Mouse (Mus musculus) hindbrain, embryonic 12.5 days (tissue): ENCODE results near the gene A4gnt. TPM values are rescaled to one million over a fixed set of nuclear protein-coding genes. Genes with fewer than 3 reads are reported as not detected.

ENCODE experiments used
- ATAC-seq: fragments of 200-750 bp; cut with Nextera tagmentation; 2 replicates; pipeline ENCODE4 v1.8.0; 2017; ENCODE audit warnings: moderate TSS enrichment; ENCODE audit not compliant: low FRiP score
- H3K27ac ChIP-seq: fragments of 300-500 bp; sonication (generic); 2 replicates; pipeline ENCODE4 v1.5.1; 2016; ENCODE audit warnings: mild to moderate bottlenecking
- H3K27me3 ChIP-seq: fragments of 300-500 bp; sonication (generic); 2 replicates; pipeline ENCODE4 v1.6.1; 2016; ENCODE audit warnings: mild to moderate bottlenecking
- H3K36me3 ChIP-seq: fragments of 300-500 bp; sonication (generic); 2 replicates; pipeline ENCODE4 v1.6.1; 2016; ENCODE audit warnings: mild to moderate bottlenecking
- H3K4me1 ChIP-seq: fragments of 300-500 bp; sonication (generic); 2 replicates; pipeline ENCODE4 v1.6.1; 2016
- H3K4me2 ChIP-seq: fragments of 300-500 bp; sonication (generic); replicated peaks from 2 replicates; pipeline ENCODE4 v1.6.1; 2016; ENCODE audit warnings: mild to moderate bottlenecking
- H3K4me3 ChIP-seq: fragments of 300-500 bp; sonication (generic); 2 replicates; pipeline ENCODE4 v1.5.1; 2016; ENCODE audit warnings: mild to moderate bottlenecking
- H3K9ac ChIP-seq: fragments of 300-500 bp; sonication (generic); 2 replicates; pipeline ENCODE4 v1.6.1; 2016; ENCODE audit warnings: mild to moderate bottlenecking, moderate library complexity
- H3K9me3 ChIP-seq: fragments of 300-500 bp; sonication (generic); replicated peaks from 2 replicates; pipeline ENCODE4 v1.6.1; 2016; ENCODE audit warnings: mild to moderate bottlenecking
- WGBS: fragments of 180-500 bp; shearing (Covaris S2); methylation state at CpG from one replicate; pipeline ENCODE4 v1.1.7; 2016; 5-methylcytosine and 5-hydroxymethylcytosine counted together
- polyA plus RNA-seq: library from polyadenylated mRNA; unstranded; fragments of >200 nt; fragmentation: Nextera tagmentation; extraction: Ambion mirVana; gene quantifications from 2 replicates; pipeline ENCODE4 v1.2.1, GENCODE M21; 2016

Gene A4gnt
- polyA plus RNA-seq, 1 experiment from 2014 or later = not detected

- ATAC-seq = no peak
- Histone ChIP-seq H3K27me3 (no peaks in the 10 kb centered on the region), H3K4me1 (no peaks in the 10 kb centered on the region), H3K9me3 (no peaks in the 10 kb centered on the region), H3K4me3 (no peak overlapping the region), H3K4me2 (no peak overlapping the region), H3K9ac (no peak overlapping the region), H3K36me3 (peaks cover 28% of the 10 kb centered on the region), H3K27ac (no peak overlapping the region)
- 97% methylated on average over 13 of the region's 13 CpGs for WGBS
Observed at GRCm38 (mm10) chr9:99637736-99638135, 25.4 kb downstream of the A4gnt start.

GRCm38 (mm10) chr9:99639957-99640356, 27.7 kb downstream of the A4gnt start:
- peaks cover 36% of the 10 kb centered on the region for H3K36me3 ChIP-seq
- H3K9me3 ChIP-seq = no peaks in the 10 kb centered on the region
- H3K27ac ChIP-seq = no peak overlapping the region
- H3K4me1 ChIP-seq = no peaks in the 10 kb centered on the region
- H3K4me2 ChIP-seq = no peak overlapping the region
- no peaks in the 10 kb centered on the region for H3K27me3 ChIP-seq
- ATAC-seq = no peak
- no peak overlapping the region for H3K9ac ChIP-seq
- no peak overlapping the region for H3K4me3 ChIP-seq
- WGBS = 92% methylated on average over 5 of the region's 5 CpGs

GRCm38 (mm10) chr9:99645416-99645815, 33.1 kb downstream of the A4gnt start:
- Histone ChIP-seq H3K27ac (no peak overlapping the region), H3K9me3 (no peaks in the 10 kb centered on the region), H3K4me3 (no peak overlapping the region), H3K4me1 (no peaks in the 10 kb centered on the region), H3K36me3 (peaks cover 50% of the 10 kb centered on the region), H3K27me3 (no peaks in the 10 kb centered on the region), H3K9ac (no peak overlapping the region), H3K4me2 (no peak overlapping the region)
- WGBS = 87% methylated on average over 6 of the region's 6 CpGs
- ATAC-seq = no peak

- no peak overlapping the region for H3K4me3 ChIP-seq
- H3K4me1 ChIP-seq = no peaks in the 10 kb centered on the region
- H3K27ac ChIP-seq = no peak overlapping the region
- H3K36me3 ChIP-seq = peaks cover 57% of the 10 kb centered on the region
- ATAC-seq = no peak
- H3K4me2 ChIP-seq = no peak overlapping the region
- no peaks in the 10 kb centered on the region for H3K27me3 ChIP-seq
- H3K9me3 ChIP-seq = no peaks in the 10 kb centered on the region
- no peak overlapping the region for H3K9ac ChIP-seq
- WGBS = 94% methylated on average over 6 of the region's 6 CpGs
Observed at GRCm38 (mm10) chr9:99646102-99646501, 33.8 kb downstream of the A4gnt start.

- H3K36me3 ChIP-seq = peaks cover 36% of the 10 kb centered on the region
Observed at GRCm38 (mm10) chr9:99660756-99661155, 48.5 kb downstream of the A4gnt start.

GRCm38 (mm10) chr9:99661606-99662166, 49.4 kb downstream of the A4gnt start:
- Histone ChIP-seq H3K4me2 (no peak overlapping the region), H3K27ac (no peak overlapping the region), H3K9me3 (no peaks in the 10 kb centered on the region), H3K36me3 (peaks cover 33% of the 10 kb centered on the region), H3K4me1 (0 out of 2 replicates have a peak, but pooled peaks cover 4% of the 10 kb centered on the region), H3K9ac (no peak overlapping the region), H3K27me3 (no peaks in the 10 kb centered on the region), H3K4me3 (no peak overlapping the region)
- WGBS = 79% methylated on average over 16 of the region's 16 CpGs
- no peak for ATAC-seq

More at GRCm38 (mm10) chr9:99660756-99661155, 48.5 kb downstream of the A4gnt start:
- Histone ChIP-seq H3K27me3 (no peaks in the 10 kb centered on the region), H3K27ac (no peak overlapping the region), H3K9me3 (no peaks in the 10 kb centered on the region), H3K4me3 (no peak overlapping the region), H3K4me2 (no peak overlapping the region), H3K9ac (no peak overlapping the region; the same call in 1 of the 2 replicates), H3K4me1 (0 out of 2 replicates have a peak, but pooled peaks cover 4% of the 10 kb centered on the region)
- 75% methylated on average over 10 of the region's 10 CpGs for WGBS
- ATAC-seq = no peak

- ATAC-seq = no peak
- no peak overlapping the region for H3K27ac ChIP-seq
- H3K4me1 ChIP-seq = 0 out of 2 replicates have a peak, but pooled peaks cover 4% of the 10 kb centered on the region
- H3K4me2 ChIP-seq = no peak overlapping the region
- 25% methylated on average over 7 of the region's 7 CpGs for WGBS
- peaks cover 30% of the 10 kb centered on the region for H3K36me3 ChIP-seq
- no peaks in the 10 kb centered on the region for H3K9me3 ChIP-seq
- no peak overlapping the region for H3K9ac ChIP-seq
- no peak overlapping the region for H3K4me3 ChIP-seq
- H3K27me3 ChIP-seq = no peaks in the 10 kb centered on the region
Observed at GRCm38 (mm10) chr9:99662406-99662805, 50.1 kb downstream of the A4gnt start.

- ATAC-seq = no peak
- no peak overlapping the region for H3K27ac ChIP-seq
- H3K27me3 ChIP-seq = no peaks in the 10 kb centered on the region
- H3K4me2 ChIP-seq = no peak overlapping the region
- H3K4me3 ChIP-seq = no peak overlapping the region
- no peaks in the 10 kb centered on the region for H3K9me3 ChIP-seq
- no peak overlapping the region for H3K9ac ChIP-seq
- 92% methylated on average over 10 of the region's 10 CpGs for WGBS
- peaks cover 32% of the 10 kb centered on the region for H3K36me3 ChIP-seq
- 0 out of 2 replicates have a peak, but pooled peaks cover 4% of the 10 kb centered on the region for H3K4me1 ChIP-seq
Observed at GRCm38 (mm10) chr9:99662887-99663286, 50.6 kb downstream of the A4gnt start.

GRCm38 (mm10) chr9:99667596-99667995, 55.3 kb downstream of the A4gnt start:
- H3K9ac ChIP-seq = no peak overlapping the region
- 0 out of 2 replicates have a peak, but pooled peaks cover 3% of the 10 kb centered on the region for H3K9me3 ChIP-seq
- no peak for ATAC-seq
- peaks cover 42% of the 10 kb centered on the region for H3K36me3 ChIP-seq
- no peak overlapping the region for H3K27ac ChIP-seq
- WGBS = 80% methylated on average over 8 of the region's 8 CpGs
- H3K4me2 ChIP-seq = no peak overlapping the region
- H3K4me1 ChIP-seq = no peaks in the 10 kb centered on the region
- H3K27me3 ChIP-seq = no peaks in the 10 kb centered on the region
- no peak overlapping the region for H3K4me3 ChIP-seq

GRCm38 (mm10) chr9:99671603-99672002, 59.3 kb downstream of the A4gnt start:
- no peak overlapping the region for H3K4me3 ChIP-seq
- WGBS = 51% methylated on average over 2 of the region's 2 CpGs
- no peak overlapping the region for H3K27ac ChIP-seq
- H3K36me3 ChIP-seq = peaks cover 32% of the 10 kb centered on the region
- H3K4me1 ChIP-seq = no peaks in the 10 kb centered on the region
- 0 out of 2 replicates have a peak, but pooled peaks cover 3% of the 10 kb centered on the region for H3K9me3 ChIP-seq
- H3K4me2 ChIP-seq = no peak overlapping the region
- ATAC-seq = no peak
- H3K9ac ChIP-seq = no peak overlapping the region
- no peaks in the 10 kb centered on the region for H3K27me3 ChIP-seq

Other genes with a start within 250 kb of the A4gnt start
- 28.1 and 36.2 TPM in 2 replicates for gene Mras, start 175.1 kb upstream of the A4gnt start, polyA plus RNA-seq
- gene Nme9, start 161.0 kb upstream of the A4gnt start, polyA plus RNA-seq = 0.83 and 1.4 TPM in 2 replicates
- gene Armc8, start 43.6 kb upstream of the A4gnt start, polyA plus RNA-seq = 40.7 and 42.6 TPM in 2 replicates
- 28.7 and 29.7 TPM in 2 replicates for gene Dbr1, start 36.7 kb upstream of the A4gnt start, polyA plus RNA-seq
- 16.9 and 18.6 TPM in 2 replicates for gene Dzip1l, start 17.0 kb downstream of the A4gnt start, polyA plus RNA-seq
- not detected in 2 replicates for gene Cldn18, start 104.8 kb downstream of the A4gnt start, polyA plus RNA-seq